Mouse (Mus musculus) 3T3-L1 (cell line): ENCODE data around the gene Gkn3.

Source experiments
- DNase-seq: peaks from one replicate; pipeline ENCODE4 v3.0.0-alpha.2; 2015; ENCODE audit warnings: low read depth, low spot score

Gkn3 gene

GRCm38 (mm10) chr6:87354441-87354840, 34.3 kb downstream of the Gkn3 start:
- no peak for DNase-seq

GRCm38 (mm10) chr6:87350829-87351228, 37.9 kb downstream of the Gkn3 start, which contains the start of gene Gkn1:
Gkn1 (minus strand) TSS chr6:87350942.
- DNase-seq, result no peak

GRCm38 (mm10) chr6:87335935-87336295, 52.8 kb downstream of the Gkn3 start:
- DNase-seq, result no peak

- peak; percentile 79 for DNase-seq
Observed at GRCm38 (mm10) chr6:87335091-87335934, 53.4 kb downstream of the Gkn3 start, which contains the start of gene Antxr1. Antxr1 (minus strand) TSS chr6:87335821.

DNA sequence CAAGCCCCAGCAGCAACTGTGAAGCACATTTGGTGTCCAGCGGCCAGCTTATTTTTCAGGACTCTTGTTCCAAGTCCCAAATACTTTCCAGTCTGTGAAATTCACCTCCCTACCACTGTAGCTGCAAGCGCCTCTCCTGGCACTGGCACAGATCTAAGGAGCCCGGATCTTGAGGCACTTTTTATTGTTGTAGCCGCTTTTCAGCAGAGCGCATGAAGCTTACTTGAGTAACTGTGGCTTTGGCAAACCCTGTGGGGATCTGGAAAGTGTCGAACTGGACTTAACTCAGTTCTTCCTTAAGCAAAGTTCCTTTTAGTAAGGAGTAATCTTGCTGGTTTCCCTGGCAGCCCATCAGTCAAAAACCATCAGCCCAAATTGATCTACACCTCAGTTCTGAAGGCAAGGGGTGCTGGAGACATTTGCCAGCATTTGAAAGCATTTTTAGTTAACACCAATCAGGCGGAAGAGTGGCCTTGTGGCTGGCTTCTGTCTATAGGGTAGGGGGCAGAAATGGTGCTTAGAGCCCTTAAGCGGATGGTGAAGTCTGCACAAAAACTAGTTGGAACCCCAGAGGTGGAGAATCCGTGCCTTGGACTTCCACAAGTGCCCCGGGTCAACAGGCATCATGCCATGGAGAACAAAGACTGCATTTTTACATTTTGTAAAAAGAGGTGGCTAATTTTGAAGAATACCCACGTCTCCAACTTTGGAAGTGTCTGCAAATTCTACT, 54.2 kb downstream of the Gkn3 start:
- peak; percentile 88 for DNase-seq
